Mouse (Mus musculus) intestine, embryonic 15.5 days (tissue): ENCODE data around the gene Olfr66. TPM values are rescaled to one million over a fixed set of nuclear protein-coding genes. Genes with fewer than 3 reads are reported as not detected.
A peak's percentile ranks its signal among the peaks of the same experiment; 100 is the strongest.

Experiments
- ATAC-seq: fragments of 200-750 bp; cut with Nextera tagmentation; 2 replicates; pipeline ENCODE4 v1.8.0; 2017; ENCODE audit warnings: moderate TSS enrichment, moderate library complexity
- H3K27ac ChIP-seq: fragments of 300-500 bp; sonication (generic); 2 replicates; pipeline ENCODE4 v1.5.1; 2015; ENCODE audit warnings: mild to moderate bottlenecking, inconsistent platforms
- H3K27me3 ChIP-seq: fragments of 300-500 bp; sonication (generic); replicated peaks from 2 replicates; pipeline ENCODE4 v1.6.1; 2015; ENCODE audit warnings: inconsistent platforms
- H3K36me3 ChIP-seq: fragments of 300-500 bp; sonication (generic); 2 replicates; pipeline ENCODE4 v1.6.1; 2015; ENCODE audit warnings: inconsistent platforms
- H3K4me1 ChIP-seq: fragments of 300-500 bp; sonication (generic); replicated peaks from 2 replicates; pipeline ENCODE4 v1.6.1; 2015; ENCODE audit warnings: inconsistent platforms
- H3K4me2 ChIP-seq: fragments of 300-500 bp; sonication (generic); replicated peaks from 2 replicates; pipeline ENCODE4 v1.6.1; 2015; ENCODE audit warnings: mild to moderate bottlenecking, inconsistent platforms
- H3K4me3 ChIP-seq: fragments of 300-500 bp; sonication (generic); replicated peaks from 2 replicates; pipeline ENCODE4 v1.5.1; 2015; ENCODE audit warnings: inconsistent platforms
- H3K9ac ChIP-seq: fragments of 300-500 bp; sonication (generic); 2 replicates; pipeline ENCODE4 v1.6.1; 2015; ENCODE audit warnings: inconsistent platforms
- H3K9me3 ChIP-seq: fragments of 300-500 bp; sonication (generic); 2 replicates; pipeline ENCODE4 v1.6.1; 2016; ENCODE audit warnings: inconsistent platforms
- WGBS: fragments of 180-500 bp; shearing (Covaris S2); methylation state at CpG from one replicate; pipeline ENCODE4 v1.1.7; 2015; 5-methylcytosine and 5-hydroxymethylcytosine counted together
- polyA plus RNA-seq: library from polyadenylated mRNA; unstranded; fragments of >200 nt; fragmentation: Nextera tagmentation; extraction: Ambion mirVana; gene quantifications from 2 replicates; pipeline ENCODE4 v1.2.1, GENCODE M21; 2015

Gene Olfr66
- polyA plus RNA-seq, 1 experiment from 2014 or later, result not detected

DNA sequence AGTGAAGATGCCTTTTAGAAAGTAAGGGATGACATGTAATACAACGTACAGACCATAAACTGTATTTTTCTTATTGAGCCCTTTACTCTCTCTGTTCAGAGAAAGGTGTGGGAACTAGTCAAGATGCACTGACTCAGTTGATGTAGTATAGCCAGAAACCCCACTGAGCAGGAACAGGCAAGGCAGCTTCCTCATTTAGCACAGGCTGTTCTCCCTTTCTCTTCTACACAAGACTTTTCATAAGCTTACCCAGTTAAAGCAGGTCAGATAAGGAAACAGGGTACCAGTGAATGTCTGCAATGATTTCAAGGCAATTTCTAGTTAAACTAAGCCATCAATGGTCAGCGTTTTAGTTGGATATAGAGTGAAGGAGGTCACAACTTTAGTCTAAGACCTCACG is 24.5 kb downstream of the Olfr66 start:
- WGBS, result 78% methylated on average over 3 of the region's 3 CpGs
- ATAC-seq, result no peak

DNA sequence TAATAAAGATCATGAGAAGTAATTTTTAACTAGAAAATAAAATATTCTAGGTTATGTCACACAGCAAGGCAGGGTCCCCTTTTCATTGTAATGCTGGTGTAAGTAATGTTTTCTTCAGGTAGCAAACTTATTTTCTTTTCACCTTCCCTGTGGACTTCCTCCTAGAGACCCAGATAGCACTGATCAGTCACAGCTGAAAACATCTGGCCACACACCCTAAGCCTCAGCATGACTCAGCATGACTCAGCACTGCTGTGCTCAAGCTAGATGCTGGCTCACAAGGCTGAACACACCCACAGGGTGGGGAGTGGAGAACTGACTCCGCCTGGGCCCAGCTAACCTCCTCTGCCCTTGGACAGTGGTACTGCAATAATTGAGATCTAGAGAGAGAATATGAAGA is 25.2 kb downstream of the Olfr66 start:
- no peaks in the 10 kb centered on the region for H3K36me3 ChIP-seq
- no peaks in the 10 kb centered on the region for H3K4me1 ChIP-seq
- no peak overlapping the region for H3K27ac ChIP-seq
- ATAC-seq, result peak; percentile 91
- H3K4me3 ChIP-seq, result no peak overlapping the region
- H3K4me2 ChIP-seq, result no peak overlapping the region
- no peaks in the 10 kb centered on the region for H3K9me3 ChIP-seq
- no peaks in the 10 kb centered on the region for H3K27me3 ChIP-seq
- no peak overlapping the region for H3K9ac ChIP-seq
- 43% methylated on average over 1 of the region's 1 CpGs for WGBS

More for the DNA sequence above, 24.5 kb downstream of the Olfr66 start:
- H3K27me3 ChIP-seq, result no peaks in the 10 kb centered on the region
- no peak overlapping the region for H3K4me2 ChIP-seq
- H3K4me3 ChIP-seq, result no peak overlapping the region
- H3K36me3 ChIP-seq, result no peaks in the 10 kb centered on the region
- no peak overlapping the region for H3K9ac ChIP-seq
- H3K4me1 ChIP-seq, result no peaks in the 10 kb centered on the region
- H3K27ac ChIP-seq, result no peak overlapping the region
- no peaks in the 10 kb centered on the region for H3K9me3 ChIP-seq

DNA sequence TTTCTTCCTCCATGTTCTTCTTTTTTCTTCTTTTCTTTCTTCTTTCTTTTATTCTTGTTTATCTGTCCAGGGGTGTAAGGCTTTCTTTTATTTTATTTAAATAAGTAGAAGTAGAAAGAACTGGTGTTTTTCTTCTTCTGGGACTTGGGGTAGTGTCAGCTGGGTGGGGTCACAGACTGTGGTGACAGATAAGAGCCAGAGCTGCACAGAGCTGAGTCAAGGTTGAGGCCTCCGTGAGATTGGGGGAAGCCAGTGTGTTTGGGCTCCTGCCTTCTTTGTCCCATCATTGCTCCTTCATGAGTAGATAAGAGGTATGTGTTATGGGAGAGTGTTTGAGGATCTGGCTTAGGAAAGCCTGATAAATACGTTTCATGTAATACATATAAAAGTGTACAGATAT is 27.0 kb downstream of the Olfr66 start:
- H3K4me2 ChIP-seq, result no peak overlapping the region
- no peak overlapping the region for H3K9ac ChIP-seq
- no peak overlapping the region for H3K4me3 ChIP-seq
- H3K36me3 ChIP-seq, result no peaks in the 10 kb centered on the region
- WGBS, result 62% methylated on average over 2 of the region's 2 CpGs
- no peaks in the 10 kb centered on the region for H3K27me3 ChIP-seq
- H3K4me1 ChIP-seq, result no peaks in the 10 kb centered on the region
- no peaks in the 10 kb centered on the region for H3K9me3 ChIP-seq
- peak; percentile 86; the same call in 1 of the 2 replicates for ATAC-seq
- no peak overlapping the region for H3K27ac ChIP-seq

GRCm38 (mm10) chr7:103854669-103855068 is 31.4 kb downstream of the Olfr66 start:
- Histone ChIP-seq H3K27me3 (no peaks in the 10 kb centered on the region), H3K4me1 (no peaks in the 10 kb centered on the region), H3K4me2 (no peak overlapping the region), H3K36me3 (no peaks in the 10 kb centered on the region), H3K9ac (no peak overlapping the region), H3K4me3 (no peak overlapping the region), H3K9me3 (no peaks in the 10 kb centered on the region), H3K27ac (no peak overlapping the region)
- 64% methylated on average over 1 of the region's 1 CpGs for WGBS
- no peak for ATAC-seq

GRCm38 (mm10) chr7:103853090-103853489 is 33.0 kb downstream of the Olfr66 start, which contains the start of gene Hbb-y:
Gene Hbb-y (minus strand): TSS chr7:103853216.
- no peak within 1 kb of the TSS for H3K4me3 ChIP-seq
- H3K27me3 ChIP-seq, result no peaks in the 10 kb centered on the region
- H3K36me3 ChIP-seq, result no peaks in the 10 kb centered on the region
- no peaks in the 10 kb centered on the region for H3K9me3 ChIP-seq
- H3K4me2 ChIP-seq, result no peak within 1 kb of the TSS
- ATAC-seq, result no peak
- no peaks in the 10 kb centered on the region for H3K4me1 ChIP-seq
- 69% methylated on average over 2 of the region's 2 CpGs for WGBS
- no peak within 1 kb of the TSS for H3K9ac ChIP-seq
- no peak within 1 kb of the TSS for H3K27ac ChIP-seq

- ATAC-seq, result no peak
- WGBS, result 39% methylated on average over 1 of the region's 2 CpGs
Measured at GRCm38 (mm10) chr7:103844525-103845325, 41.3 kb downstream of the Olfr66 start.

DNA sequence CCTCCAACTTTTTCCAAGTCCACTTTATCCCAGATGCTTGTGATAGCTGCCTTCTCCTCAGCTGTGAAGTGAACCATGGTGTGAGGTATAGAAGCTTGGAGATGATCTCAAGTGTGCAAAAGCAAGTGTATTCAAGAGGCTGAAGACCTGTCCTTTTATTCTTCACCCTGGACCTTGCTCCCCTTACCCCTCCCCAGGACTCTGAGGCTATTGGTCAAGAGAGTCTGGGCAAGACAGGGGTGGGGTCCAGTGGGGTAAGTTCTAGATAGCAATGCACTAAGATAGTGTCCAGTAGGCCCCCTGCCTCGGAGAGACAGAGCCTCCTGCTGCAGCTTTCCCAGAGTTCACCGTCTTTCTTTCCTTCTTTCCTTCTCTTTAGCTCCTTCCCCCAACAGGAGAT is 43.0 kb downstream of the Olfr66 start, which contains the start of gene Hbb-bh1:
Hbb-bh1 (minus strand) TSS at position 131 of the 400 bp plus-strand sequence.
- Histone ChIP-seq H3K27me3 (no peaks in the 10 kb centered on the region), H3K36me3 (no peaks in the 10 kb centered on the region), H3K27ac (no peak within 1 kb of the TSS), H3K4me2 (no peak within 1 kb of the TSS), H3K4me1 (no peaks in the 10 kb centered on the region), H3K9me3 (no peaks in the 10 kb centered on the region), H3K9ac (no peak within 1 kb of the TSS), H3K4me3 (no peak within 1 kb of the TSS)
- no peak for ATAC-seq
- WGBS, result 83% methylated on average over 2 of the region's 2 CpGs

More at GRCm38 (mm10) chr7:103844525-103845325, 41.3 kb downstream of the Olfr66 start:
- no peaks in the 10 kb centered on the region for H3K4me1 ChIP-seq
- H3K4me2 ChIP-seq, result no peak overlapping the region
- H3K9me3 ChIP-seq, result no peaks in the 10 kb centered on the region
- no peak overlapping the region for H3K9ac ChIP-seq
- no peaks in the 10 kb centered on the region for H3K36me3 ChIP-seq
- H3K4me3 ChIP-seq, result no peak overlapping the region
- H3K27me3 ChIP-seq, result no peaks in the 10 kb centered on the region
- no peak overlapping the region for H3K27ac ChIP-seq

- Histone ChIP-seq H3K4me1 (no peaks in the 10 kb centered on the region), H3K4me3 (no peak within 1 kb of the TSS), H3K27ac (no peak within 1 kb of the TSS), H3K27me3 (no peaks in the 10 kb centered on the region), H3K4me2 (no peak within 1 kb of the TSS), H3K9ac (no peak within 1 kb of the TSS), H3K9me3 (no peaks in the 10 kb centered on the region), H3K36me3 (no peaks in the 10 kb centered on the region)
- no peak for ATAC-seq
- 72% methylated on average over 3 of the region's 3 CpGs for WGBS
Measured at GRCm38 (mm10) chr7:103840268-103840667, 45.8 kb downstream of the Olfr66 start, which contains the start of gene Hbb-bh2. Gene Hbb-bh2 (minus strand): TSS chr7:103840520.

Other genes starting within 250 kb of the Olfr66 start
- not detected in 2 replicates for gene Olfr622, start 243.6 kb downstream of the Olfr66 start, polyA plus RNA-seq
- not detected in 2 replicates for gene Olfr623, start 222.6 kb downstream of the Olfr66 start, polyA plus RNA-seq
- 0.03 TPM in 1 of 2 replicates, not detected in the other for gene Olfr624, start 215.1 kb downstream of the Olfr66 start, polyA plus RNA-seq
- gene Olfr625-ps1, start 203.5 kb downstream of the Olfr66 start, polyA plus RNA-seq, result not detected in 2 replicates
- not detected in 2 replicates for gene Olfr243, start 171.6 kb downstream of the Olfr66 start, polyA plus RNA-seq
- not detected in 2 replicates for gene Olfr628, start 155.9 kb downstream of the Olfr66 start, polyA plus RNA-seq
- gene Olfr629, start 141.3 kb downstream of the Olfr66 start, polyA plus RNA-seq, result not detected in 2 replicates
- not detected in 2 replicates for gene Olfr630, start 128.9 kb downstream of the Olfr66 start, polyA plus RNA-seq
- not detected in 2 replicates for gene Olfr69, start 114.7 kb downstream of the Olfr66 start, polyA plus RNA-seq
- gene Olfr68, start 106.6 kb downstream of the Olfr66 start, polyA plus RNA-seq, result not detected in 2 replicates
- gene Olfr67, start 94.4 kb downstream of the Olfr66 start, polyA plus RNA-seq, result not detected in 2 replicates
- gene Hbb-bt, start 72.3 kb downstream of the Olfr66 start, polyA plus RNA-seq, result 2,721 and 2,775 TPM in 2 replicates
- gene Hbb-bs, start 58.2 kb downstream of the Olfr66 start, polyA plus RNA-seq, result 7,434 and 7,479 TPM in 2 replicates
- not detected in 2 replicates for gene Hbb-bh2, start 45.7 kb downstream of the Olfr66 start, polyA plus RNA-seq
- 2.0 and 2.2 TPM in 2 replicates for gene Hbb-bh1, start 43.1 kb downstream of the Olfr66 start, polyA plus RNA-seq
- gene Hbb-y, start 33.0 kb downstream of the Olfr66 start, polyA plus RNA-seq, result 165 and 266 TPM in 2 replicates
- not detected in 2 replicates for gene Olfr64, start 8.2 kb upstream of the Olfr66 start, polyA plus RNA-seq
- gene Olfr65, start 17.2 kb upstream of the Olfr66 start, polyA plus RNA-seq, result not detected in 2 replicates
- gene Olfr631, start 42.6 kb upstream of the Olfr66 start, polyA plus RNA-seq, result not detected in 2 replicates
- gene Olfr632, start 48.1 kb upstream of the Olfr66 start, polyA plus RNA-seq, result not detected in 2 replicates
- not detected in 2 replicates for gene Olfr633, start 58.2 kb upstream of the Olfr66 start, polyA plus RNA-seq
- gene Olfr635, start 84.9 kb upstream of the Olfr66 start, polyA plus RNA-seq, result 0.01 TPM in 1 of 2 replicates, not detected in the other
- not detected in 2 replicates for gene Olfr638, start 112.5 kb upstream of the Olfr66 start, polyA plus RNA-seq
- gene Olfr639, start 131.1 kb upstream of the Olfr66 start, polyA plus RNA-seq, result not detected in 2 replicates
- gene Olfr640, start 139.3 kb upstream of the Olfr66 start, polyA plus RNA-seq, result not detected in 2 replicates
- gene Olfr641, start 149.2 kb upstream of the Olfr66 start, polyA plus RNA-seq, result not detected in 2 replicates
- gene Olfr642, start 166.4 kb upstream of the Olfr66 start, polyA plus RNA-seq, result not detected in 2 replicates
- gene 4930516K23Rik, start 175.2 kb upstream of the Olfr66 start, polyA plus RNA-seq, result not detected in 2 replicates
- not detected in 2 replicates for gene Olfr644, start 185.6 kb upstream of the Olfr66 start, polyA plus RNA-seq
- not detected in 2 replicates for gene Olfr645, start 199.2 kb upstream of the Olfr66 start, polyA plus RNA-seq
- gene Olfr646, start 218.6 kb upstream of the Olfr66 start, polyA plus RNA-seq, result not detected in 2 replicates
- not detected in 2 replicates for gene Ubqln5, start 243.6 kb upstream of the Olfr66 start, polyA plus RNA-seq